Mouse (Mus musculus) left cerebral cortex, postnatal 14 days (tissue): Measurements from ENCODE around the gene Ift43. TPM values are rescaled to one million over a fixed set of nuclear protein-coding genes. Genes with fewer than 3 reads are reported as not detected.
A peak's percentile ranks its signal among the peaks of the same experiment; 100 is the strongest.

Source experiments
- DNase-seq, 2 experiments: peaks; one replicate each; pipeline ENCODE4 v3.0.0; 2021 to 2022; ENCODE audit warnings: low spot score in 2 of 2, mixed read lengths in 1 of 2
- intact Hi-C: fragments of 180-260 bp; cut with DNase I; formaldehyde crosslinking; loops from one replicate; pipeline ENCODE4 v1.15.1; 2025
- total RNA-seq, 2 experiments: library from RNA; stranded (reverse); gene quantifications; 2 replicates each; pipeline ENCODE4 v1.2.3; 2021

Ift43 gene
- total RNA-seq, 2 experiments from 2014 or later = 10.9 to 12.4 TPM

- DNase-seq = no peak
- intact Hi-C loops = no loop called here
Measured at GRCm38 (mm10) chr12:86161436-86161835, 79.1 kb downstream of the Ift43 start.

GRCm38 (mm10) chr12:86161942-86162341 lies 79.6 kb downstream of the Ift43 start:
- intact Hi-C loops = no loop called here
- no peak for DNase-seq

GRCm38 (mm10) chr12:86162890-86163816 lies 80.8 kb downstream of the Ift43 start:
- intact Hi-C loops = no loop called here
- DNase-seq = peak; percentile 26 to 35

GRCm38 (mm10) chr12:86166244-86166643 lies 83.9 kb downstream of the Ift43 start:
- DNase-seq = no peak
- intact Hi-C loops = no loop called here

GRCm38 (mm10) chr12:86167075-86167474 lies 84.7 kb downstream of the Ift43 start:
- intact Hi-C loops = no loop called here
- no peak for DNase-seq

- DNase-seq = no peak
- intact Hi-C loops = no loop called here
Measured at GRCm38 (mm10) chr12:86168712-86169111, 86.4 kb downstream of the Ift43 start.

- intact Hi-C loops = no loop called here
- no peak for DNase-seq
Measured at GRCm38 (mm10) chr12:86169195-86169594, 86.9 kb downstream of the Ift43 start.

- intact Hi-C loops = no loop called here
- DNase-seq = no peak
Measured at GRCm38 (mm10) chr12:86173314-86173713, 91.0 kb downstream of the Ift43 start.

- intact Hi-C loops = no loop called here
Measured at GRCm38 (mm10) chr12:86174369-86174768, 92.0 kb downstream of the Ift43 start.

GRCm38 (mm10) chr12:86175476-86175942 lies 93.2 kb downstream of the Ift43 start:
- intact Hi-C loops = no loop called here
- DNase-seq = no peak

More at GRCm38 (mm10) chr12:86174369-86174768, 92.0 kb downstream of the Ift43 start:
- DNase-seq = no peak

- DNase-seq = no peak
- intact Hi-C loops = no loop called here
Measured at GRCm38 (mm10) chr12:86176675-86177339, 94.5 kb downstream of the Ift43 start.

GRCm38 (mm10) chr12:86179266-86179665 lies 96.9 kb downstream of the Ift43 start:
- intact Hi-C loops = no loop called here
- DNase-seq = peak; percentile 69 to 71

GRCm38 (mm10) chr12:86181320-86181751 lies 99.0 kb downstream of the Ift43 start:
- intact Hi-C loops = no loop called here

GRCm38 (mm10) chr12:86181879-86182278 lies 99.5 kb downstream of the Ift43 start:
- DNase-seq = no peak
- intact Hi-C loops = no loop called here

More at GRCm38 (mm10) chr12:86181320-86181751, 99.0 kb downstream of the Ift43 start:
- no peak for DNase-seq

GRCm38 (mm10) chr12:86182414-86182813 lies 100.1 kb downstream of the Ift43 start:
- DNase-seq = no peak
- intact Hi-C loops = no loop called here

GRCm38 (mm10) chr12:86188161-86188560 lies 105.8 kb downstream of the Ift43 start:
- peak; percentile 19 to 38 for DNase-seq
- intact Hi-C loops = no loop called here

GRCm38 (mm10) chr12:86189601-86190323 lies 107.4 kb downstream of the Ift43 start:
- peak; percentile 44 to 81 for DNase-seq
- intact Hi-C loops = no loop called here

- intact Hi-C loops = no loop called here
- no peak for DNase-seq
Measured at GRCm38 (mm10) chr12:86192036-86192449, 109.7 kb downstream of the Ift43 start.

GRCm38 (mm10) chr12:86196944-86197343 lies 114.6 kb downstream of the Ift43 start:
- intact Hi-C loops = no loop called here

More at GRCm38 (mm10) chr12:86196944-86197343, 114.6 kb downstream of the Ift43 start:
- no peak for DNase-seq
